Mouse (Mus musculus) CH12.LX (cell line): ENCODE results near the gene Med22. TPM values are rescaled to one million over a fixed set of nuclear protein-coding genes. Genes with fewer than 3 reads are reported as not detected.

Source experiments
- DNase-seq: peaks from one replicate; pipeline ENCODE4 v3.0.0-alpha.2; 2013; ENCODE audit errors: extremely low read depth
- H3K27ac ChIP-seq: 2 replicates; pipeline ENCODE4 v1.5.1; 2012; ENCODE audit warnings: low read depth, mild to moderate bottlenecking, control low read depth, moderate library complexity; ENCODE audit not compliant: insufficient read depth
- H3K27me3 ChIP-seq: replicated peaks from 2 replicates; pipeline ENCODE3; 2012; ENCODE audit warnings: inconsistent platforms
- H3K36me3 ChIP-seq, 2 experiments: replicated peaks in 1 of 2; 2 replicates each; pipeline versions ENCODE3 to v1.6.1; 2012; ENCODE audit warnings: inconsistent platforms in 1 of 2, low read length in 1 of 2, mild to moderate bottlenecking in 1 of 2, mixed read lengths in 1 of 2, moderate library complexity in 1 of 2; ENCODE audit not compliant: control insufficient read depth in 1 of 2, insufficient read depth in 1 of 2
- H3K4me1 ChIP-seq, 2 experiments: 2 replicates each; pipeline ENCODE4 v1.6.1; 2012; ENCODE audit warnings: inconsistent platforms in 1 of 2, moderate library complexity in 1 of 2; ENCODE audit not compliant: insufficient read depth in 2 of 2, control insufficient read depth in 1 of 2
- H3K4me2 ChIP-seq: 2 replicates; pipeline ENCODE4 v1.6.1; 2012; ENCODE audit warnings: low read depth, mild to moderate bottlenecking, control low read depth; ENCODE audit not compliant: poor library complexity, insufficient read depth, severe bottlenecking
- H3K4me3 ChIP-seq, 3 experiments: fragments of 150-350 bp in 1 of 3; sonication (generic) in 1 of 3; replicated peaks in 1 of 3; 2 replicates each; pipeline versions ENCODE3 to v1.5.1; 2011 to 2012; ENCODE audit warnings: low read depth in 2 of 3, low read length in 2 of 3, mild to moderate bottlenecking in 2 of 3, moderate library complexity in 2 of 3, control low read depth in 1 of 3, improper control_type of control experiment in 1 of 3, inconsistent platforms in 1 of 3, mixed read lengths in 1 of 3; ENCODE audit not compliant: poor library complexity in 1 of 3
- H3K79me2 ChIP-seq: replicated peaks from 2 replicates; pipeline ENCODE4 v1.6.1; 2012; ENCODE audit warnings: mild to moderate bottlenecking, moderate library complexity; ENCODE audit not compliant: control insufficient read depth, poor library complexity, insufficient read depth, severe bottlenecking; ENCODE audit errors: extremely low read depth
- H3K9ac ChIP-seq: 2 replicates; pipeline ENCODE4 v1.6.1; 2012; ENCODE audit warnings: low read depth, mild to moderate bottlenecking, control low read depth, moderate library complexity; ENCODE audit not compliant: insufficient read depth
- H3K9me3 ChIP-seq: replicated peaks from 2 replicates; pipeline ENCODE3; 2012; ENCODE audit warnings: low read length, inconsistent platforms, mixed read lengths
- BHLHE40 ChIP-seq: IDR thresholded peaks from 2 replicates; pipeline ENCODE4 v1.6.1; 2011; ENCODE audit warnings: mild to moderate bottlenecking, low read depth, low read length, improper control_type of control experiment
- CHD1 ChIP-seq: IDR thresholded peaks from 2 replicates; pipeline ENCODE4 v1.6.1; 2012; ENCODE audit warnings: low read depth, low read length, improper control_type of control experiment, inconsistent platforms
- CHD2 ChIP-seq: IDR thresholded peaks from 2 replicates; pipeline ENCODE4 v1.6.1; 2011; ENCODE audit warnings: low read length, improper control_type of control experiment
- CTCF ChIP-seq, 2 experiments: IDR thresholded peaks in 1 of 2; conservative IDR thresholded peaks in 1 of 2; 2 replicates each; pipeline ENCODE4 v1.5.1; 2011 to 2012; ENCODE audit warnings: low read depth in 2 of 2, low read length in 2 of 2, improper control_type of control experiment in 1 of 2, inconsistent platforms in 1 of 2, mild to moderate bottlenecking in 1 of 2, moderate library complexity in 1 of 2
- E2F4 ChIP-seq: IDR thresholded peaks from 2 replicates; pipeline ENCODE4 v1.6.1; 2011; ENCODE audit warnings: low read depth, low read length, improper control_type of control experiment; ENCODE audit not compliant: insufficient replicate concordance
- ELF1 ChIP-seq: IDR thresholded peaks from 2 replicates; pipeline ENCODE4 v1.6.1; 2014; ENCODE audit warnings: low read depth, mild to moderate bottlenecking, inconsistent platforms, low read length, improper control_type of control experiment
- EP300 ChIP-seq: IDR thresholded peaks from 2 replicates; pipeline ENCODE4 v1.6.1; 2011; ENCODE audit warnings: low read length, improper control_type of control experiment
- ETS1 ChIP-seq: conservative IDR thresholded peaks from 2 replicates; pipeline ENCODE4 v1.6.1; 2012; ENCODE audit warnings: low read depth, mild to moderate bottlenecking, inconsistent platforms, low read length, improper control_type of control experiment, moderate library complexity
- GABPA ChIP-seq: IDR thresholded peaks from 2 replicates; pipeline ENCODE4 v1.6.1; 2012; ENCODE audit warnings: low read depth, low read length, improper control_type of control experiment, inconsistent platforms; ENCODE audit not compliant: insufficient replicate concordance
- HCFC1 ChIP-seq: IDR thresholded peaks from 2 replicates; pipeline ENCODE4 v1.6.1; 2012; ENCODE audit warnings: low read depth, mild to moderate bottlenecking, inconsistent platforms, low read length, improper control_type of control experiment
- IRF4 ChIP-seq: IDR thresholded peaks from 2 replicates; pipeline ENCODE4 v1.6.1; 2014; ENCODE audit warnings: low read depth, mild to moderate bottlenecking, inconsistent platforms, low read length, improper control_type of control experiment
- JUN ChIP-seq: IDR thresholded peaks from 2 replicates; pipeline ENCODE4 v1.6.1; 2011; ENCODE audit warnings: low read depth, mild to moderate bottlenecking, low read length, improper control_type of control experiment, moderate library complexity; ENCODE audit not compliant: insufficient read depth
- JUND ChIP-seq: conservative IDR thresholded peaks from 2 replicates; pipeline ENCODE4 v1.6.1; 2011; ENCODE audit warnings: low read depth, low read length, improper control_type of control experiment
- KAT2A ChIP-seq: IDR thresholded peaks from 2 replicates; pipeline ENCODE4 v1.6.1; 2012; ENCODE audit warnings: low read length, improper control_type of control experiment, inconsistent platforms; ENCODE audit not compliant: insufficient replicate concordance
- MAFK ChIP-seq: IDR thresholded peaks from 2 replicates; pipeline ENCODE4 v1.6.1; 2011; ENCODE audit warnings: low read length, improper control_type of control experiment; ENCODE audit not compliant: insufficient replicate concordance
- MAX ChIP-seq: IDR thresholded peaks from 2 replicates; pipeline ENCODE4 v1.6.1; 2011; ENCODE audit warnings: low read length, improper control_type of control experiment
- MAZ ChIP-seq: IDR thresholded peaks from 2 replicates; pipeline ENCODE4 v1.6.1; 2012; ENCODE audit warnings: low read depth, mild to moderate bottlenecking, inconsistent platforms, low read length, improper control_type of control experiment, moderate library complexity
- MEF2A ChIP-seq: IDR thresholded peaks from 2 replicates; pipeline ENCODE4 v1.6.1; 2014; ENCODE audit warnings: low read depth, mild to moderate bottlenecking, inconsistent platforms, low read length, improper control_type of control experiment, borderline replicate concordance
- MXI1 ChIP-seq: IDR thresholded peaks from 2 replicates; pipeline ENCODE4 v1.6.1; 2011; ENCODE audit warnings: mild to moderate bottlenecking, low read depth, low read length, improper control_type of control experiment
- MYC ChIP-seq: IDR thresholded peaks from 2 replicates; pipeline ENCODE4 v1.6.1; 2011; ENCODE audit warnings: low read depth, mild to moderate bottlenecking, improper control_type of control experiment, low read length
- NELFE ChIP-seq: IDR thresholded peaks from 2 replicates; pipeline ENCODE4 v1.6.1; 2011; ENCODE audit warnings: low read depth, low read length, improper control_type of control experiment
- NRF1 ChIP-seq: IDR thresholded peaks from 2 replicates; pipeline ENCODE4 v1.6.1; 2014; ENCODE audit warnings: low read depth, mild to moderate bottlenecking, inconsistent platforms, low read length, improper control_type of control experiment, moderate library complexity
- PAX5 ChIP-seq: IDR thresholded peaks from 2 replicates; pipeline ENCODE4 v1.6.1; 2012; ENCODE audit warnings: low read length, inconsistent platforms, mixed read lengths
- POLR2A ChIP-seq: IDR thresholded peaks from 2 replicates; pipeline ENCODE4 v1.6.1; 2011; ENCODE audit warnings: low read depth, mild to moderate bottlenecking, improper control_type of control experiment, low read length
- POLR2AphosphoS2 ChIP-seq: IDR thresholded peaks from 2 replicates; pipeline ENCODE4 v1.6.1; 2011; ENCODE audit warnings: low read depth, low read length, improper control_type of control experiment
- RAD21 ChIP-seq: IDR thresholded peaks from 2 replicates; pipeline ENCODE4 v1.6.1; 2011; ENCODE audit warnings: low read depth, mild to moderate bottlenecking, low read length, improper control_type of control experiment, moderate library complexity
- RCOR1 ChIP-seq: conservative IDR thresholded peaks from 2 replicates; pipeline ENCODE4 v1.6.1; 2012; ENCODE audit warnings: low read depth, mild to moderate bottlenecking, inconsistent platforms, low read length, improper control_type of control experiment
- SIN3A ChIP-seq: IDR thresholded peaks from 2 replicates; pipeline ENCODE4 v1.6.1; 2012; ENCODE audit warnings: low read length, improper control_type of control experiment, inconsistent platforms
- SMC3 ChIP-seq: IDR thresholded peaks from 2 replicates; pipeline ENCODE4 v1.6.1; 2011; ENCODE audit warnings: low read depth, low read length, improper control_type of control experiment
- TBP ChIP-seq: conservative IDR thresholded peaks from 2 replicates; pipeline ENCODE4 v1.6.1; 2011; ENCODE audit warnings: low read depth, low read length, improper control_type of control experiment
- TCF12 ChIP-seq: IDR thresholded peaks from 2 replicates; pipeline ENCODE4 v1.6.1; 2014; ENCODE audit warnings: low read depth, mild to moderate bottlenecking, inconsistent platforms, low read length, improper control_type of control experiment
- UBTF ChIP-seq: IDR thresholded peaks from 2 replicates; pipeline ENCODE4 v1.6.1; 2012; ENCODE audit warnings: low read depth, mild to moderate bottlenecking, inconsistent platforms, low read length, improper control_type of control experiment, moderate library complexity
- USF1 ChIP-seq: IDR thresholded peaks from 2 replicates; pipeline ENCODE4 v1.6.1; 2014; ENCODE audit warnings: low read depth, mild to moderate bottlenecking, inconsistent platforms, low read length, improper control_type of control experiment
- USF2 ChIP-seq: conservative IDR thresholded peaks from 2 replicates; pipeline ENCODE4 v1.6.1; 2011; ENCODE audit warnings: low read depth, low read length, improper control_type of control experiment
- ZC3H11A ChIP-seq: IDR thresholded peaks from 2 replicates; pipeline ENCODE4 v1.6.1; 2012; ENCODE audit warnings: low read depth, mild to moderate bottlenecking, inconsistent platforms, low read length, improper control_type of control experiment
- ZKSCAN1 ChIP-seq: IDR thresholded peaks from 2 replicates; pipeline ENCODE4 v1.6.1; 2012; ENCODE audit warnings: low read depth, inconsistent platforms, low read length, improper control_type of control experiment, borderline replicate concordance
- ZMIZ1 ChIP-seq: IDR thresholded peaks from 2 replicates; pipeline ENCODE4 v1.6.1; 2012; ENCODE audit warnings: low read depth, mild to moderate bottlenecking, inconsistent platforms, low read length, improper control_type of control experiment
- ZNF384 ChIP-seq: IDR thresholded peaks from 2 replicates; pipeline ENCODE4 v1.6.1; 2012; ENCODE audit warnings: low read depth, low read length, improper control_type of control experiment, inconsistent platforms
- dilution Hi-C: fragments of 300-500 bp; cut with MboI; formaldehyde crosslinking; loops from 2 replicates; pipeline ENCODE4 v1.14.3; 2020; ENCODE audit warnings: low sequenced_read_pairs; ENCODE audit not compliant: extremely low pct_unique_long_range_greater_than_20kb, extremely low pct_ligation_motif_present
- in situ Hi-C: fragments of 300-500 bp; cut with MboI; formaldehyde crosslinking; loops from 3 replicates; pipeline ENCODE4 v1.14.3; 2019; ENCODE audit warnings: low sequenced_read_pairs, low pct_ligation_motif_present, low pct_unique_long_range_greater_than_20kb, mixed read lengths
- polyA plus RNA-seq: library from polyadenylated mRNA; unstranded; fragments of >175 nt; gene quantifications from 2 replicates; pipeline ENCODE4 v1.2.1, GENCODE M21; 2012; ENCODE audit warnings: low read depth; ENCODE audit not compliant: insufficient read length
- total RNA-seq, 2 experiments: library from RNA; depleted of rRNA; stranded (reverse); fragments of 300-350 nt in 1 of 2; fragments of >200 nt in 1 of 2; gene quantifications; 2 replicates each; pipeline ENCODE4 v1.2.3; 2012 to 2014

The Med22 gene
- 27.7 and 41.3 TPM in 2 replicates for total RNA-seq (2012; rRNA removed)
- total RNA-seq (2014; rRNA removed) = 34.4 and 42.1 TPM in 2 replicates
- 35.4 and 37.3 TPM in 2 replicates for polyA plus RNA-seq

- Histone ChIP-seq H3K4me1 (peaks cover 21 to 52% of the 10 kb centered on the region in 2 experiments), H3K9ac (peak within 1 kb of the TSS; percentile 98), H3K36me3 (peaks cover 59 to 72% of the 10 kb centered on the region in 2 experiments), H3K27me3 (no peaks in the 10 kb centered on the region), H3K4me2 (peak within 1 kb of the TSS; percentile 90), H3K4me3 (peak within 1 kb of the TSS; percentile 69 to 98 (median 97)), H3K9me3 (no peaks in the 10 kb centered on the region), H3K27ac (peak within 1 kb of the TSS; percentile 83), H3K79me2 (peaks cover 70% of the 10 kb centered on the region)
- TF ChIP-seq USF2 = no peak
- no peak for TF ChIP-seq RAD21
- peak; percentile 93 for TF ChIP-seq KAT2A
- no peak for TF ChIP-seq JUND
- TF ChIP-seq GABPA = no peak
- TF ChIP-seq ELF1 = no peak; the same call in 1 of the 2 replicates
- peak; percentile 94 for TF ChIP-seq ZMIZ1
- peak; percentile 3; the same call in 1 of the 2 replicates for TF ChIP-seq MAX
- TF ChIP-seq HCFC1 = peak; percentile 80
- peak; percentile 43; the same call in 1 of the 2 replicates for TF ChIP-seq BHLHE40
- TF ChIP-seq MAFK = no peak
- no peak for TF ChIP-seq MEF2A
- 0 out of 2 replicates have a peak, but pooled peaks have one; percentile 7 for TF ChIP-seq IRF4
- TF ChIP-seq NELFE = peak; percentile 97
- TF ChIP-seq MXI1 = peak; percentile 73
- no peak for TF ChIP-seq CTCF (conservative IDR thresholded peaks at IDR 0.05 in 1 of 2, IDR thresholded peaks at IDR 0.05 in 1 of 2; ENCODE audit: low read depth in 2 of 2, low read length in 2 of 2)
- TF ChIP-seq ETS1 = no peak
- TF ChIP-seq CHD2 = peak; percentile 99
- peak; percentile 95 for TF ChIP-seq TBP
- TF ChIP-seq PAX5 = no peak
- peak; percentile 97 for TF ChIP-seq TCF12
- no peak for TF ChIP-seq EP300
- TF ChIP-seq POLR2A = peak; percentile 99
- TF ChIP-seq ZNF384 = no peak
- TF ChIP-seq USF1 = no peak
- TF ChIP-seq JUN = no peak
- no peak for TF ChIP-seq MAZ
- TF ChIP-seq ZKSCAN1 = no peak
- TF ChIP-seq MYC = peak; percentile 82
- TF ChIP-seq POLR2AphosphoS2 = peak; percentile 82
- no peak for TF ChIP-seq ZC3H11A
- TF ChIP-seq UBTF = peak; percentile 13; the same call in 1 of the 2 replicates
- TF ChIP-seq E2F4 = no peak
- TF ChIP-seq RCOR1 = peak; percentile 3; the same call in 1 of the 2 replicates
- TF ChIP-seq CHD1 = no peak
- peak; percentile 84 for TF ChIP-seq SIN3A
- peak; percentile 84 for TF ChIP-seq NRF1
- TF ChIP-seq SMC3 = no peak
- dilution Hi-C loops (no loop called here), in situ Hi-C loops (no loop called here)
- peak; percentile 98 for DNase-seq
Observed at GRCm38 (mm10) chr2:26910124-26910993, at the start of gene Med22, which contains the start of gene Rpl7a. TSS of gene Med22 (minus strand) at chr2:26910677. TSS of gene Rpl7a (plus strand) at chr2:26910764.
